Mouse (Mus musculus): ENCODE data around the gene Gm28360.
"Not testable (repeated sequence)": the region's sequence is repeated elsewhere in the genome, so short reads cannot be mapped to it uniquely, and the experiment has no call there.

DNA sequence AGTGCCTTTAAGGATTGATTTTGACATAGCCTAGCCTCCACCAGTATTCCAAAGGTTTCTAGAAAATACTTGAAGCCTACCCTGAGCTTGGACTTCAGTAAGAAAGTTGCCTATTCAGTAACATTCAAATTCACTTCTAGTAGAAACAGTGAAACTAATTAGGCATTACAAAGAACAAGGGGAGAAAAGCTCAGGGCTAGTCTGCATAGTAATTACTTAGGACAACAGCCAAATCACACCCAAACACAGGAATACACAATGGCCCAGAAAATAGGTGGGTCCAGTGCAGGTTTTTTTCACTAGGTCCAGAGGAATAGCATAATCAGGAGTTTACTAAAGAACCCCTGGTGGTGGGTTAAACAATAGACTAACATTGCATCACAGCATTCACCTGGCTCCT, 13.6 kb upstream of the Gm28360 start:
- TF ChIP-seq CTCF (IDR thresholded peaks at IDR 0.05; ENCODE audit: control insufficient read depth, insufficient read depth, low read length); POLR2A (IDR thresholded peaks at IDR 0.05; ENCODE audit: borderline replicate concordance, control insufficient read depth, low read depth, low read length): not testable (repeated sequence)
